Mouse (Mus musculus) intestine, postnatal 0 days (tissue): ENCODE measurements around the gene Tcn2. TPM values are rescaled to one million over a fixed set of nuclear protein-coding genes. Genes with fewer than 3 reads are reported as not detected.

Source experiments
- ATAC-seq: fragments of 200-750 bp; cut with Nextera tagmentation; 2 replicates; pipeline ENCODE4 v1.8.0; 2017; ENCODE audit warnings: mild to moderate bottlenecking, moderate TSS enrichment, moderate library complexity
- H3K27ac ChIP-seq: fragments of 300-500 bp; sonication (generic); 2 replicates; pipeline ENCODE4 v1.5.1; 2014; ENCODE audit warnings: mild to moderate bottlenecking, low read depth, low read length, moderate library complexity
- H3K27me3 ChIP-seq: fragments of 300-500 bp; sonication (generic); replicated peaks from 2 replicates; pipeline ENCODE4 v1.6.1; 2014; ENCODE audit warnings: low read length, mixed read lengths; ENCODE audit not compliant: control insufficient read depth, insufficient read depth
- H3K36me3 ChIP-seq: fragments of 300-500 bp; sonication (generic); 2 replicates; pipeline ENCODE4 v1.6.1; 2014; ENCODE audit warnings: mild to moderate bottlenecking, moderate library complexity; ENCODE audit not compliant: control insufficient read depth, insufficient read depth
- H3K4me1 ChIP-seq: fragments of 300-500 bp; sonication (generic); replicated peaks from 2 replicates; pipeline ENCODE4 v1.6.1; 2014; ENCODE audit warnings: antibody characterized with exemption, low read length, mixed read lengths; ENCODE audit not compliant: control insufficient read depth, insufficient read depth
- H3K4me2 ChIP-seq: fragments of 300-500 bp; sonication (generic); replicated peaks from 2 replicates; pipeline ENCODE4 v1.6.1; 2014; ENCODE audit warnings: low read depth, mild to moderate bottlenecking, moderate library complexity
- H3K4me3 ChIP-seq: fragments of 300-500 bp; sonication (generic); 2 replicates; pipeline ENCODE4 v1.5.1; 2014; ENCODE audit warnings: low read depth, low read length
- H3K9ac ChIP-seq: fragments of 300-500 bp; sonication (generic); 2 replicates; pipeline ENCODE4 v1.6.1; 2014; ENCODE audit warnings: mild to moderate bottlenecking, low read depth, low read length
- H3K9me3 ChIP-seq: fragments of 300-500 bp; sonication (generic); 2 replicates; pipeline ENCODE4 v1.6.1; 2016; ENCODE audit warnings: mixed run types; ENCODE audit not compliant: control insufficient read depth
- CTCF ChIP-seq: sonication (generic); IDR thresholded peaks from 2 replicates; pipeline ENCODE4 v1.5.1; 2016; ENCODE audit warnings: low read depth, mild to moderate bottlenecking, control low read depth, antibody characterized with exemption, moderate library complexity
- WGBS: fragments of 180-500 bp; shearing (Covaris S2); extraction: QIAGEN DNeasy Blood & Tissue Kit; methylation state at CpG from one replicate; pipeline ENCODE4 v1.1.7; 2014; 5-methylcytosine and 5-hydroxymethylcytosine counted together
- polyA plus RNA-seq: library from polyadenylated mRNA; unstranded; fragments of >200 nt; fragmentation: Nextera tagmentation; extraction: Ambion mirVana; gene quantifications from 2 replicates; pipeline ENCODE4 v1.2.1, GENCODE M21; 2015

Tcn2 gene
- polyA plus RNA-seq = 283 and 305 TPM in 2 replicates

DNA sequence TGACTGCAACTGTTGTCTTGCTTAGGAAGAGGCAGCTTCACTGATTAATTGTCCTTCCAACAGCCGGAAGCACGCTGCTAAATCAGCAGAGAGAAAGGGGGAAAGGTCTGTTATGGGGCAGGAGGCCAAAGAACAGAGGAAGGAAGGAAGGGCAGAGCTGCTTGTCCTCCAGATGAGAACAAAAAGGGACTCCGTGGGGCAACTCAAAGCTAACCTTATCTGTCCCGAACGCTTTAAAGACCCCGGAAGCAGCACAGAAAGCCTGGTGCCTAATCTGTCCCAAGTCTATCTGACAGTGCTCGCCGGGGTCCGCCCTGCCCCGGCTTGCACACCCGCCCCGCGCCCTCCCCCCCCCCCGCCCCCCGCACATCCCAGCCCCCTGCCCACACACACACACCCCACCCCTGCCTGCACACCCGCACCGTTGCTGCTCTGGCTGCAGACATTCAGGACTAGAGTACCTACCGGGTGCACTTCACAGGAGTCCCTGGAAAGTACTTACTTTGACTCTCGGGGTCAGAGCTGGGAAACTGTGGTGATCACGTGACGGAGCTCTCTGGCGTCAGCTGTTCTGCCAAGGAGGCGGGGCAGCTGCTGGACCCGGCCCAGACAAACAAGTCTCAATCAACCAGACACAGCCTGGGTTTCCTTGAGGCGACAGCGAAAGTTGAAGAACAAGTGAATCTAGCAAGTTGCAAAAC lies at the start of gene Tcn2:
TSS of gene Tcn2 (minus strand) at position 649 of the 701 bp plus-strand sequence.
- no peaks in the 10 kb centered on the region for H3K9me3 ChIP-seq
- H3K4me2 ChIP-seq = peak within 1 kb of the TSS; percentile 81
- TF ChIP-seq CTCF = no peak
- ATAC-seq = peak; percentile 83
- H3K4me3 ChIP-seq = peak within 1 kb of the TSS; percentile 58
- WGBS = under 1% methylated on average over 17 of the region's 26 CpGs
- peaks cover 13% of the 10 kb centered on the region for H3K36me3 ChIP-seq
- no peaks in the 10 kb centered on the region for H3K4me1 ChIP-seq
- no peaks in the 10 kb centered on the region for H3K27me3 ChIP-seq
- peak within 1 kb of the TSS; percentile 55 for H3K9ac ChIP-seq
- H3K27ac ChIP-seq = peak within 1 kb of the TSS; percentile 64; the same call in 1 of the 2 replicates

- Histone ChIP-seq H3K27ac (0 out of 2 replicates have a peak overlapping the region, but pooled peaks have one; percentile 8), H3K27me3 (no peaks in the 10 kb centered on the region), H3K9ac (no peak overlapping the region), H3K4me2 (no peak overlapping the region), H3K4me1 (no peaks in the 10 kb centered on the region; the same call in 1 of the 2 replicates), H3K36me3 (peaks cover 38% of the 10 kb centered on the region), H3K4me3 (no peak overlapping the region), H3K9me3 (no peaks in the 10 kb centered on the region)
- 68% methylated on average over 6 of the region's 6 CpGs for WGBS
- no peak for TF ChIP-seq CTCF
- ATAC-seq = no peak
Measured at GRCm38 (mm10) chr11:3981536-3981935, 49.6 kb upstream of the Tcn2 start.

DNA sequence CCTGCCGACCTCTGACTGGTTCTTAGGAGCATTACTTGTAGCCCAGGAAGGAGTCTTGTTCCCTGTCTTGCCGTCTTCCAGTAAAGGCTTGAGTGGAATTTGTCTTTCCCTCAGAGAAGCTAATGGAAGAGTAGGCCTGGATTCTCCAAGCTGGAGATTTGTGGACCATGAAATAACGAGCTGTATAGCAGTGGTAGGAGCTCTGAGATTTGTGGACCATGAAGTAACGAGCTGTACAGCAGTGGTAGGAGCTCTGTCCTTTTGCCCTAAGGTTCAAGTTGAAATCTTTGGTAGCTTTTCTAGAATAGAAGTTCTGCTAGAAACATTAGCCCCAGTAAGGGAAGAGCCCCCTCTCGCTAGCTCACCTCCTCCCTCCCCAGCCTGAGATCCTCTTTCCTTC lies 46.5 kb upstream of the Tcn2 start:
- TF ChIP-seq CTCF = no peak
- Histone ChIP-seq H3K36me3 (peaks cover 69% of the 10 kb centered on the region), H3K27ac (no peak overlapping the region), H3K4me1 (no peaks in the 10 kb centered on the region; the same call in 1 of the 2 replicates), H3K4me3 (no peak overlapping the region), H3K9me3 (no peaks in the 10 kb centered on the region), H3K27me3 (no peaks in the 10 kb centered on the region), H3K4me2 (no peak overlapping the region), H3K9ac (no peak overlapping the region)
- WGBS = 93% methylated on average over 5 of the region's 5 CpGs
- ATAC-seq = no peak

DNA sequence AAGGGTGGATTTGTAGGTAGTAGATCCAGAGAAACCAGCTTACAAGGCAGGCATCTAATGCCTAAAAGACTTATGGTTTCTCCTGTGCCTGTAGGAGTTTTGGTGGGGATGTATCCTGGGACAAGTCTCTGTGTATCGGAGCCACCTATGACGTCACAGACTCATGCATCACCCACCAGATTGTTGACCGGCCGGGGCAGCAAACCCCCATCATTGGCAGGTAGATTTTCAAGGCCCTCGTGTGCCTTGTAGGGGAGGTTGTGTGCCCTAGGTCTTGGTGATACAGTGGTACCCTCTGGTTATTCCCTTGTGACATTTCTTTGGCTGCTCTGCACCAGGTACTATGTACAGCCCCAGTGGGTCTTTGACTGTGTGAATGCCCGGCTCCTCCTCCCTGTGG lies 44.7 kb upstream of the Tcn2 start, which contains the start of gene 4930556J24Rik:
TSS of gene 4930556J24Rik (minus strand) at position 101 of the 400 bp plus-strand sequence.
- no peak for TF ChIP-seq CTCF
- no peak within 1 kb of the TSS for H3K27ac ChIP-seq
- no peaks in the 10 kb centered on the region; the same call in 1 of the 2 replicates for H3K4me1 ChIP-seq
- no peaks in the 10 kb centered on the region for H3K27me3 ChIP-seq
- no peak within 1 kb of the TSS for H3K4me3 ChIP-seq
- 90% methylated on average over 6 of the region's 6 CpGs for WGBS
- H3K36me3 ChIP-seq = peaks cover 86% of the 10 kb centered on the region
- H3K9me3 ChIP-seq = no peaks in the 10 kb centered on the region
- H3K4me2 ChIP-seq = no peak within 1 kb of the TSS
- no peak within 1 kb of the TSS for H3K9ac ChIP-seq
- ATAC-seq = no peak

- Histone ChIP-seq H3K9me3 (no peaks in the 10 kb centered on the region), H3K27me3 (no peaks in the 10 kb centered on the region), H3K9ac (no peak overlapping the region), H3K27ac (no peak overlapping the region), H3K4me3 (no peak overlapping the region), H3K4me1 (no peaks in the 10 kb centered on the region), H3K36me3 (peaks cover 98% of the 10 kb centered on the region), H3K4me2 (no peak overlapping the region)
- WGBS = 77% methylated on average over 3 of the region's 3 CpGs
- ATAC-seq = no peak
- no peak for TF ChIP-seq CTCF
Measured at GRCm38 (mm10) chr11:3974311-3974710, 42.4 kb upstream of the Tcn2 start.

- 92% methylated on average over 7 of the region's 7 CpGs for WGBS
- H3K27me3 ChIP-seq = no peaks in the 10 kb centered on the region
- no peak for TF ChIP-seq CTCF
Measured at GRCm38 (mm10) chr11:3973081-3973480, 41.1 kb upstream of the Tcn2 start.

More at GRCm38 (mm10) chr11:3973081-3973480, 41.1 kb upstream of the Tcn2 start:
- Histone ChIP-seq H3K4me2 (no peak overlapping the region), H3K36me3 (peaks cover 94% of the 10 kb centered on the region), H3K27ac (no peak overlapping the region), H3K4me3 (no peak overlapping the region), H3K4me1 (no peaks in the 10 kb centered on the region), H3K9me3 (no peaks in the 10 kb centered on the region), H3K9ac (no peak overlapping the region)
- ATAC-seq = no peak
